Mouse (Mus musculus) intestine, embryonic 16.5 days (tissue): ENCODE results near the gene Eogt. TPM values are rescaled to one million over a fixed set of nuclear protein-coding genes. Genes with fewer than 3 reads are reported as not detected.

ENCODE experiments used
- ATAC-seq: fragments of 200-750 bp; cut with Nextera tagmentation; 2 replicates; pipeline ENCODE4 v1.8.0; 2017; ENCODE audit warnings: moderate TSS enrichment, moderate library complexity
- H3K27ac ChIP-seq: fragments of 300-500 bp; sonication (generic); 2 replicates; pipeline ENCODE4 v1.5.1; 2014; ENCODE audit warnings: mild to moderate bottlenecking, low read length
- H3K27me3 ChIP-seq: fragments of 300-500 bp; sonication (generic); replicated peaks from 2 replicates; pipeline ENCODE4 v1.6.1; 2014; ENCODE audit warnings: low read length, control low read depth, mixed read lengths; ENCODE audit not compliant: control insufficient read depth, insufficient read depth
- H3K36me3 ChIP-seq: fragments of 300-500 bp; sonication (generic); 2 replicates; pipeline ENCODE4 v1.6.1; 2014; ENCODE audit warnings: low read length, control low read depth; ENCODE audit not compliant: control insufficient read depth, insufficient read depth
- H3K4me1 ChIP-seq: fragments of 300-500 bp; sonication (generic); 2 replicates; pipeline ENCODE4 v1.6.1; 2014; ENCODE audit warnings: low read length, control low read depth, mixed read lengths; ENCODE audit not compliant: control insufficient read depth, insufficient read depth
- H3K4me2 ChIP-seq: fragments of 300-500 bp; sonication (generic); 2 replicates; pipeline ENCODE4 v1.6.1; 2014; ENCODE audit warnings: low read depth, low read length, control low read depth
- H3K4me3 ChIP-seq: fragments of 300-500 bp; sonication (generic); 2 replicates; pipeline ENCODE4 v1.5.1; 2014; ENCODE audit warnings: mild to moderate bottlenecking, low read length
- H3K9ac ChIP-seq: fragments of 300-500 bp; sonication (generic); 2 replicates; pipeline ENCODE4 v1.6.1; 2014; ENCODE audit warnings: low read depth, low read length
- H3K9me3 ChIP-seq: fragments of 300-500 bp; sonication (generic); 2 replicates; pipeline ENCODE4 v1.6.1; 2016; ENCODE audit warnings: low read length, control low read depth; ENCODE audit not compliant: control insufficient read depth
- WGBS: fragments of 180-500 bp; shearing (Covaris S2); extraction: QIAGEN DNeasy Blood & Tissue Kit; methylation state at CpG from one replicate; pipeline ENCODE4 v1.1.7; 2014; 5-methylcytosine and 5-hydroxymethylcytosine counted together
- polyA plus RNA-seq: library from polyadenylated mRNA; unstranded; fragments of >200 nt; fragmentation: Nextera tagmentation; extraction: Ambion mirVana; gene quantifications from 2 replicates; pipeline ENCODE4 v1.2.1, GENCODE M21; 2015

Gene Eogt
- polyA plus RNA-seq, 1 experiment from 2014 or later: 6.7 TPM

- no peak for ATAC-seq
- H3K9me3 ChIP-seq: no peaks in the 10 kb centered on the region
- no peaks in the 10 kb centered on the region for H3K4me1 ChIP-seq
- no peak overlapping the region for H3K4me3 ChIP-seq
- H3K4me2 ChIP-seq: no peak overlapping the region
- H3K9ac ChIP-seq: no peak overlapping the region
- no peaks in the 10 kb centered on the region for H3K27me3 ChIP-seq
- H3K27ac ChIP-seq: no peak overlapping the region
- no peaks in the 10 kb centered on the region for H3K36me3 ChIP-seq
- 40% methylated on average over 9 of the region's 9 CpGs for WGBS
Observed at GRCm38 (mm10) chr6:97080016-97080415, 69.0 kb downstream of the Eogt start.

DNA sequence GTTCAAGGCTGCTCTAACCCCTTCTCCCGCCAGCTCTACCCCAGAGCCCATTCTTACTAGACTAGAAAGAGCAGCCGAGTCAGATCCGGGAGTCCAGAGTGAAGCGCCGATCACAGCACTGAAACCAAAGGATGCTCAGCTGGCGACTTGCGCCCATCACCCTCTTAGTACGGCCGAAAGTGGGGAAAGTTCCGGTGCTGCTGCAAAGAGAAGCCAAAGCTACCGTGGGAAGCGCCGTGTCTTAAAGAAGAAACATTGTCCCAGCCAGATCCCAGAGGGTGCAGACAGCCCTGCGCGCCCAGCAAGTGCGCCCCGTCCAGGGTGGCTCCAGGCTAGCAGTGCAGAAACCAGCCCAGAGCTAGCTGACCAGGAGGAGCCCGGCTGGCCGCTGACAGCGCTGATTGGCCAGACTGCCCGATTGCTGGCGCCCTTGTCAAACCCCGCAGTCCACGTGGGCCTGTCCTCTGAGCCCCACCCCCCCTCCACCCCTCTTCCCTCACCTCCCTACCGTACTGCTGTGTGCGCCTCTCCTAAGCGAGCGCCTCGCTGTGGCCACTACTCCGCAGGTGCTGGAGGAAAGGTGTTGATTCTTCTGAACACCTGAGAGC is 88.8 kb downstream of the Eogt start, which contains the start of gene Fam19a4:
Gene Fam19a4 (minus strand): TSS at position 340 of the 608 bp plus-strand sequence.
- WGBS: under 1% methylated on average over 30 of the region's 30 CpGs
- Histone ChIP-seq H3K4me3 (peak within 1 kb of the TSS; percentile 48), H3K4me2 (peak within 1 kb of the TSS; percentile 88), H3K27me3 (peaks cover 19% of the 10 kb centered on the region), H3K27ac (no peak within 1 kb of the TSS), H3K9me3 (no peaks in the 10 kb centered on the region), H3K36me3 (no peaks in the 10 kb centered on the region), H3K4me1 (0 out of 2 replicates have a peak, but pooled peaks cover 8% of the 10 kb centered on the region), H3K9ac (0 out of 2 replicates have a peak within 1 kb of the TSS, but pooled peaks have one; percentile 8)
- ATAC-seq: peak; percentile 88

Other genes with a start within 250 kb of the Eogt start
- 0.10 TPM in 2 replicates for gene Fam19a4, start 88.8 kb downstream of the Eogt start, polyA plus RNA-seq
- gene Tmf1, start 29.9 kb upstream of the Eogt start, polyA plus RNA-seq: 23.3 and 26.0 TPM in 2 replicates
- 50.0 and 53.7 TPM in 2 replicates for gene Uba3, start 56.5 kb upstream of the Eogt start, polyA plus RNA-seq
- 76.4 TPM in 2 replicates for gene Arl6ip5, start 61.5 kb upstream of the Eogt start, polyA plus RNA-seq
- 0.06 and 0.12 TPM in 2 replicates for gene Lmod3, start 103.6 kb upstream of the Eogt start, polyA plus RNA-seq